Mouse (Mus musculus): Measurements from ENCODE around the gene Plcb1.

The Plcb1 gene

GRCm38 (mm10) chr2:135208890-135209289 is 423.0 kb downstream of the Plcb1 start:
- DNase-seq (ENCODE audit: low spot score), result no peak

GRCm38 (mm10) chr2:135214746-135215448 is 429.0 kb downstream of the Plcb1 start:
- DNase-seq (ENCODE audit: low spot score), result no peak

- no peak for DNase-seq (ENCODE audit: low spot score)
These were observed 433.5 kb downstream of the Plcb1 start for GRCm38 (mm10) chr2:135219406-135219805.

- no peak for DNase-seq (ENCODE audit: low spot score)
These were observed 439.7 kb downstream of the Plcb1 start for GRCm38 (mm10) chr2:135225604-135226025.

GRCm38 (mm10) chr2:135230262-135230661 is 444.4 kb downstream of the Plcb1 start:
- no peak for DNase-seq (ENCODE audit: low spot score)

- no peak for DNase-seq (ENCODE audit: low spot score)
These were observed 456.9 kb downstream of the Plcb1 start for GRCm38 (mm10) chr2:135242662-135243316.

- no peak for DNase-seq (ENCODE audit: low spot score)
These were observed 457.9 kb downstream of the Plcb1 start for GRCm38 (mm10) chr2:135243764-135244163.

- DNase-seq (ENCODE audit: low spot score), result no peak
These were observed 464.1 kb downstream of the Plcb1 start for GRCm38 (mm10) chr2:135249925-135250324.

- no peak for DNase-seq (ENCODE audit: low spot score)
These were observed 466.0 kb downstream of the Plcb1 start for GRCm38 (mm10) chr2:135251821-135252315.

- no peak for DNase-seq (ENCODE audit: low spot score)
These were observed 473.3 kb downstream of the Plcb1 start for GRCm38 (mm10) chr2:135259136-135259535.

GRCm38 (mm10) chr2:135263943-135264342 is 478.1 kb downstream of the Plcb1 start:
- no peak for DNase-seq (ENCODE audit: low spot score)

- DNase-seq (ENCODE audit: low spot score), result no peak
These were observed 489.1 kb downstream of the Plcb1 start for GRCm38 (mm10) chr2:135274949-135275348.

GRCm38 (mm10) chr2:135278506-135278905 is 492.6 kb downstream of the Plcb1 start:
- no peak for DNase-seq (ENCODE audit: low spot score)

- no peak for DNase-seq (ENCODE audit: low spot score)
These were observed 493.2 kb downstream of the Plcb1 start for GRCm38 (mm10) chr2:135279026-135279425.

GRCm38 (mm10) chr2:135283783-135284182 is 497.9 kb downstream of the Plcb1 start:
- DNase-seq (ENCODE audit: low spot score), result no peak

GRCm38 (mm10) chr2:135296184-135296769 is 510.4 kb downstream of the Plcb1 start:
- no peak for DNase-seq (ENCODE audit: low spot score)

GRCm38 (mm10) chr2:135300480-135300879 is 514.6 kb downstream of the Plcb1 start:
- DNase-seq (ENCODE audit: low spot score), result no peak

GRCm38 (mm10) chr2:135302483-135302882 is 516.6 kb downstream of the Plcb1 start:
- no peak for DNase-seq (ENCODE audit: low spot score)

- no peak for DNase-seq (ENCODE audit: low spot score)
These were observed 519.3 kb downstream of the Plcb1 start for GRCm38 (mm10) chr2:135305186-135305585.

- no peak for DNase-seq (ENCODE audit: low spot score)
These were observed 520.0 kb downstream of the Plcb1 start for GRCm38 (mm10) chr2:135305736-135306471.

- no peak for DNase-seq (ENCODE audit: low spot score)
These were observed 520.6 kb downstream of the Plcb1 start for GRCm38 (mm10) chr2:135306472-135306771.

- DNase-seq (ENCODE audit: low spot score), result no peak
These were observed 521.9 kb downstream of the Plcb1 start for GRCm38 (mm10) chr2:135307787-135308186.

GRCm38 (mm10) chr2:135315980-135316379 is 530.1 kb downstream of the Plcb1 start:
- DNase-seq (ENCODE audit: low spot score), result no peak

Data from testis, postnatal 14 days (tissue).